Mouse (Mus musculus): ENCODE results near the gene Glb1l. TPM values are rescaled to one million over a fixed set of nuclear protein-coding genes. Genes with fewer than 3 reads are reported as not detected.
"Not testable (repeated sequence)": the region's sequence is repeated elsewhere in the genome, so short reads cannot be mapped to it uniquely, and the experiment has no call there.

The Glb1l gene
- total and polyA plus RNA-seq, 3 experiments: 7.6 to 13.0 TPM; not detected in 1

GRCm38 (mm10) chr1:75234606-75235005 lies 24.0 kb upstream of the Glb1l start (continued):
- TF ChIP-seq ZC3H11A (IDR thresholded peaks at IDR 0.05; ENCODE audit: low read depth, low read length): 0 out of 2 replicates have a peak, but pooled peaks have one; percentile 21
- no peak for TF ChIP-seq ZKSCAN1 (IDR thresholded peaks at IDR 0.05; ENCODE audit: low read depth, low read length)
- no peak for TF ChIP-seq TAL1 (IDR thresholded peaks at IDR 0.05; ENCODE audit: low read length)
- peak; percentile 89 for TF ChIP-seq ETS1 (IDR thresholded peaks at IDR 0.05; ENCODE audit: low read depth, low read length)
- peak; percentile 65; the same call in 1 of the 2 replicates for TF ChIP-seq BHLHE40 (IDR thresholded peaks at IDR 0.05; ENCODE audit: borderline replicate concordance, low read depth, low read length)
- TF ChIP-seq NELFE (IDR thresholded peaks at IDR 0.05; ENCODE audit: low read depth, low read length): no peak
- peak; percentile 53 for TF ChIP-seq MXI1 (IDR thresholded peaks at IDR 0.05; ENCODE audit: low read depth, low read length)
- TF ChIP-seq UBTF (IDR thresholded peaks at IDR 0.05; ENCODE audit: borderline replicate concordance, insufficient read depth, low read depth, low read length): no peak

- H3K27me3 ChIP-seq (ENCODE audit: control insufficient read depth in 1 of 2, insufficient read depth in 2 of 2, low read length in 2 of 2); H3K79me2 ChIP-seq (ENCODE audit: control insufficient read depth, insufficient read depth, low read length, poor library complexity); H3K9me3 ChIP-seq (replicated peaks; ENCODE audit: insufficient read depth, low read length); DNase-seq (ENCODE audit: low read depth, low spot score); H3K9ac ChIP-seq (ENCODE audit: control insufficient read depth, low read depth, low read length, poor library complexity, severe bottlenecking); H3K4me3 ChIP-seq (ENCODE audit: control insufficient read depth in 1 of 2, insufficient read depth in 1 of 2, low read depth in 2 of 2, low read length in 2 of 2); H3K27ac ChIP-seq (ENCODE audit: control insufficient read depth, low read depth, low read length): not testable (repeated sequence)
- Histone ChIP-seq H3K36me3 (ENCODE audit: control insufficient read depth in 1 of 2, insufficient read depth in 2 of 2, low read length in 2 of 2) (peaks cover 0 to 35% of the 10 kb centered on the region in 2 experiments; a peak in 2 of 4 replicates), H3K4me1 (ENCODE audit: control insufficient read depth in 1 of 2, insufficient read depth in 2 of 2, low read length in 2 of 2) (peaks cover 14 to 38% of the 10 kb centered on the region in 2 experiments)
- peak; percentile 13; the same call in 1 of the 2 replicates for TF ChIP-seq SMC3 (IDR thresholded peaks at IDR 0.05; ENCODE audit: low read depth, low read length)
- peak; percentile 0; the same call in 1 of the 2 replicates for TF ChIP-seq RAD21 (IDR thresholded peaks at IDR 0.05; ENCODE audit: low read depth, low read length)
- TF ChIP-seq MYC (IDR thresholded peaks at IDR 0.05; ENCODE audit: low read depth, low read length): peak; percentile 66; the same call in 1 of the 2 replicates
- peak in 2 of 3 experiments; percentile 34 to 41; a peak in 5 of 6 replicates for TF ChIP-seq CTCF (IDR thresholded peaks at IDR 0.05 in 2 of 3, conservative IDR thresholded peaks at IDR 0.05 in 1 of 3; ENCODE audit: control insufficient read depth in 1 of 3, insufficient read depth in 1 of 3, low read depth in 2 of 3, low read length in 3 of 3, poor library complexity in 1 of 3, severe bottlenecking in 1 of 3)
Measured at GRCm38 (mm10) chr1:75232489-75232888, 21.9 kb upstream of the Glb1l start.

- Histone ChIP-seq H3K4me3 (ENCODE audit: control insufficient read depth in 1 of 2, insufficient read depth in 1 of 2, low read depth in 2 of 2, low read length in 2 of 2) (no peak within 1 kb of the TSS), H3K4me1 (ENCODE audit: control insufficient read depth in 1 of 2, insufficient read depth in 2 of 2, low read length in 2 of 2) (peaks cover 20 to 46% of the 10 kb centered on the region in 2 experiments), H3K9me3 (replicated peaks; ENCODE audit: insufficient read depth, low read length) (no peaks in the 10 kb centered on the region), H3K36me3 (ENCODE audit: control insufficient read depth in 1 of 2, insufficient read depth in 2 of 2, low read length in 2 of 2) (peaks cover 0 to 42% of the 10 kb centered on the region in 2 experiments; a peak in 2 of 4 replicates), H3K9ac (ENCODE audit: control insufficient read depth, low read depth, low read length, poor library complexity, severe bottlenecking) (no peak within 1 kb of the TSS), H3K79me2 (ENCODE audit: control insufficient read depth, insufficient read depth, low read length, poor library complexity) (no peaks in the 10 kb centered on the region; the same call in 1 of the 2 replicates), H3K27me3 (ENCODE audit: control insufficient read depth in 1 of 2, insufficient read depth in 2 of 2, low read length in 2 of 2) (no peaks in the 10 kb centered on the region), H3K27ac (ENCODE audit: control insufficient read depth, low read depth, low read length) (no peak within 1 kb of the TSS)
- TF ChIP-seq MYC (IDR thresholded peaks at IDR 0.05; ENCODE audit: low read depth, low read length): no peak
- TF ChIP-seq HCFC1 (IDR thresholded peaks at IDR 0.05; ENCODE audit: low read depth, low read length): no peak
- no peak for TF ChIP-seq MAZ (IDR thresholded peaks at IDR 0.05; ENCODE audit: low read depth, low read length)
- no peak for TF ChIP-seq RCOR1 (IDR thresholded peaks at IDR 0.05; ENCODE audit: low read depth, low read length)
- TF ChIP-seq MXI1 (IDR thresholded peaks at IDR 0.05; ENCODE audit: low read depth, low read length): no peak
- TF ChIP-seq JUND (IDR thresholded peaks at IDR 0.05; ENCODE audit: low read depth, low read length): no peak
- DNase-seq (ENCODE audit: low read depth, low spot score): no peak
Measured at GRCm38 (mm10) chr1:75231664-75232152, 21.1 kb upstream of the Glb1l start, which contains the start of gene A630095N17Rik. TSS of gene A630095N17Rik (minus strand) at chr1:75232102.
